9 mouse cellular contexts compared by ENCODE assay signal in the genomic region with DNA sequence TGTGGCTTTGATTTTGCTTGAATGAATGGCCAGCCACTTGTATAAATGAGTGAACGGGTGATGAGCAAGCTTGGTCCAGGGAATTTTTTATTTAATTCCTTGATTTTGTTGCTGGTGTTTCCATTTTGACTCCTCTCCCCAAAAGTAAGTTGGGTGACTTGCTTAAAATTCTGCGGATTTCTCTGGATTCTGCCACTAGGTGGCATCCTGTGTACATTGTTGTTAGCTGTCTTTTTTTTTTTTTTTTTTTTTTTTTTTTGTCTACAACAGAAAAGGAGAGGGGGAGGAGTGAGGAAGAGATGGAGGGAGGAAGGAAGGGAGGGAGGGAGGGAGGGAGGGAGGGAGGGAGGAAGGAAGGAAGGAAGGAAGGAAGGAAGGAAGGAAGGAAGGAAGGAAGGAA.
A peak's percentile ranks its signal among the peaks of the same experiment; 100 is the strongest.
DNase-seq lines count a peak whose midpoint lies in the region; ATAC-seq and TF ChIP-seq lines count a peak whose summit lies in the region.
"Had no signal": no experiment of that assay in that cellular context is flagged by ENCODE, and none has a peak within 500 bp of the region (broad histone marks: within the 10 kb centered on the region; RNA-seq: fewer than 3 reads in every experiment).

No protein-coding gene starts in this region.

- no peak for TF ChIP-seq EP300 in heart, postnatal 0 days (IDR thresholded peaks at IDR 0.05; ENCODE audit: low read depth)

- CTCF ChIA-PET in Patski (lab: Charles Lee) = interaction anchor here (1.0 to 1.6 kb wide), 2 partner anchors 365 to 467 kb away, joined by 3 read pairs; no protein-coding TSS in a partner anchor

- H3K4me3 ChIP-seq in kidney, embryonic 14.5 days (ENCODE audit: low read length) = no peak overlapping the region
- H3K4me3 ChIP-seq in heart, postnatal 0 days (ENCODE audit: low read depth, low read length) = no peak overlapping the region
- no peak overlapping the region for H3K4me3 ChIP-seq in neural tube, embryonic 15.5 days (replicated peaks)
- H3K4me3 ChIP-seq: embryonic facial prominence, embryonic 15.5 days had no signal

- POLR2A ChIA-PET in Patski (lab: Charles Lee) = no interaction called here

- H3K27me3 ChIP-seq in kidney, embryonic 14.5 days (ENCODE audit: control insufficient read depth, insufficient read depth, low read length) = no peaks in the 10 kb centered on the region
- H3K27me3 ChIP-seq in Patski = peaks cover 33% of the 10 kb centered on the region
- H3K27me3 ChIP-seq in heart, postnatal 0 days (ENCODE audit: control insufficient read depth, insufficient read depth, low read length) = no peaks in the 10 kb centered on the region
- no peaks in the 10 kb centered on the region for H3K27me3 ChIP-seq in neural tube, embryonic 15.5 days (replicated peaks)
- H3K27me3 ChIP-seq: embryonic facial prominence, embryonic 15.5 days had no signal

- no peak overlapping the region for H3K9ac ChIP-seq in kidney, embryonic 14.5 days (ENCODE audit: low read depth, low read length)
- H3K9ac ChIP-seq in heart, postnatal 0 days (replicated peaks; ENCODE audit: low read depth, low read length) = no peak overlapping the region
- H3K9ac ChIP-seq in neural tube, embryonic 15.5 days (replicated peaks) = no peak overlapping the region
- H3K9ac ChIP-seq: embryonic facial prominence, embryonic 15.5 days had no signal

- WGBS in kidney, embryonic 14.5 days = 11% methylated on average over 2 of the region's 2 CpGs
- 3% methylated on average over 2 of the region's 2 CpGs for WGBS in heart, postnatal 0 days
- WGBS in neural tube, embryonic 15.5 days = 15% methylated on average over 2 of the region's 2 CpGs

- H3K27ac ChIP-seq in kidney, embryonic 14.5 days (ENCODE audit: low read depth, low read length) = no peak overlapping the region
- H3K27ac ChIP-seq in heart, postnatal 0 days (ENCODE audit: low read depth) = no peak overlapping the region
- no peak overlapping the region for H3K27ac ChIP-seq in neural tube, embryonic 15.5 days (replicated peaks)
- H3K27ac ChIP-seq: embryonic facial prominence, embryonic 15.5 days had no signal

- TF ChIP-seq CTCF in Patski (IDR thresholded peaks at IDR 0.05) = peak; percentile 42
- TF ChIP-seq CTCF in heart, postnatal 0 days (IDR thresholded peaks at IDR 0.05; ENCODE audit: low read depth) = peak; percentile 55

- ATAC-seq in kidney, embryonic 14.5 days (ENCODE audit: low FRiP score, low TSS enrichment) = no peak
- ATAC-seq in Patski = no peak
- no peak for ATAC-seq in heart, postnatal 0 days (ENCODE audit: insufficient read depth, low read depth)
- ATAC-seq in neural tube, embryonic 15.5 days (ENCODE audit: low FRiP score) = peak; percentile 28; the same call in 1 of the 2 replicates
- ATAC-seq in megakaryocyte-erythroid progenitor cell, adult 5-6 weeks (replicated peaks; ENCODE audit: low FRiP score, low TSS enrichment, poor library complexity, severe bottlenecking) = no peak

- no peaks in the 10 kb centered on the region for H3K36me3 ChIP-seq in kidney, embryonic 14.5 days (ENCODE audit: control insufficient read depth, insufficient read depth, low read length)
- no peaks in the 10 kb centered on the region for H3K36me3 ChIP-seq in heart, postnatal 0 days (replicated peaks; ENCODE audit: control insufficient read depth, insufficient read depth, low read length)
- no peaks in the 10 kb centered on the region for H3K36me3 ChIP-seq in neural tube, embryonic 15.5 days
- H3K36me3 ChIP-seq: embryonic facial prominence, embryonic 15.5 days had no signal

- no peaks in the 10 kb centered on the region for H3K9me3 ChIP-seq in kidney, embryonic 14.5 days (ENCODE audit: control insufficient read depth, low read length)
- H3K9me3 ChIP-seq in heart, postnatal 0 days (replicated peaks; ENCODE audit: control insufficient read depth, low read length) = no peaks in the 10 kb centered on the region
- H3K9me3 ChIP-seq in neural tube, embryonic 15.5 days (replicated peaks) = no peaks in the 10 kb centered on the region
- H3K9me3 ChIP-seq: embryonic facial prominence, embryonic 15.5 days had no signal

- in situ Hi-C loops in Patski (cut with MboI; ENCODE audit: low pct_unique_long_range_greater_than_20kb) = loop anchor here (5.0 to 25.0 kb wide), 5 partner anchors 309 to 787 kb away; a partner anchor contains a TSS

- DNase-seq in kidney, adult 11 months = peak; percentile 35
- DNase-seq in Patski (ENCODE audit: low read depth, low spot score) = no peak
- DNase-seq in cerebellum, postnatal 25 days = peak; percentile 63 to 86
- peak; percentile 47 for DNase-seq in heart, postnatal 0 days (ENCODE audit: low spot score)
- DNase-seq in left cerebral cortex, adult 18-20 months (ENCODE audit: low spot score in 2 of 2) = peak; percentile 68 to 77

- no peaks in the 10 kb centered on the region for H3K4me1 ChIP-seq in kidney, embryonic 14.5 days (ENCODE audit: control insufficient read depth, insufficient read depth, low read length)
- H3K4me1 ChIP-seq in heart, postnatal 0 days (ENCODE audit: control insufficient read depth, insufficient read depth) = no peaks in the 10 kb centered on the region
- peaks cover 4% of the 10 kb centered on the region; the same call in 1 of the 2 replicates for H3K4me1 ChIP-seq in neural tube, embryonic 15.5 days
- H3K4me1 ChIP-seq: embryonic facial prominence, embryonic 15.5 days had no signal

- H3K4me2 ChIP-seq in kidney, embryonic 14.5 days (replicated peaks; ENCODE audit: low read depth, low read length) = no peak overlapping the region
- no peak overlapping the region for H3K4me2 ChIP-seq in heart, postnatal 0 days (ENCODE audit: low read depth, low read length)
- no peak overlapping the region for H3K4me2 ChIP-seq in neural tube, embryonic 15.5 days
- H3K4me2 ChIP-seq: embryonic facial prominence, embryonic 15.5 days had no signal
